Mouse (Mus musculus) heart, embryonic 11.5 days (tissue): Measurements from ENCODE around the gene Kat2a. TPM values are rescaled to one million over a fixed set of nuclear protein-coding genes. Genes with fewer than 3 reads are reported as not detected.

ENCODE experiments used
- ATAC-seq: fragments of 200-750 bp; cut with Nextera tagmentation; replicated peaks from 2 replicates; pipeline ENCODE4 v1.8.0; 2017; ENCODE audit warnings: moderate library complexity; ENCODE audit not compliant: insufficient number of reproducible peaks, low FRiP score, low TSS enrichment
- H3K27ac ChIP-seq: fragments of 300-500 bp; sonication (generic); 2 replicates; pipeline ENCODE4 v1.5.1; 2014; ENCODE audit warnings: mild to moderate bottlenecking, low read depth, low read length
- H3K27me3 ChIP-seq: fragments of 300-500 bp; sonication (generic); 2 replicates; pipeline ENCODE4 v1.6.1; 2014; ENCODE audit warnings: mild to moderate bottlenecking, low read length, mixed read lengths; ENCODE audit not compliant: control insufficient read depth, insufficient read depth
- H3K36me3 ChIP-seq: fragments of 300-500 bp; sonication (generic); 2 replicates; pipeline ENCODE4 v1.6.1; 2014; ENCODE audit warnings: mild to moderate bottlenecking, low read length, moderate library complexity, mixed read lengths; ENCODE audit not compliant: control insufficient read depth, insufficient read depth
- H3K4me1 ChIP-seq: fragments of 300-500 bp; sonication (generic); 2 replicates; pipeline ENCODE4 v1.6.1; 2014; ENCODE audit warnings: low read length; ENCODE audit not compliant: control insufficient read depth, insufficient read depth
- H3K4me2 ChIP-seq: fragments of 300-500 bp; sonication (generic); 2 replicates; pipeline ENCODE4 v1.6.1; 2014; ENCODE audit warnings: mild to moderate bottlenecking, moderate library complexity
- H3K4me3 ChIP-seq: fragments of 300-500 bp; sonication (generic); 2 replicates; pipeline ENCODE4 v1.5.1; 2014; ENCODE audit warnings: low read depth, low read length
- H3K9ac ChIP-seq: fragments of 300-500 bp; sonication (generic); 2 replicates; pipeline ENCODE4 v1.6.1; 2014; ENCODE audit warnings: mild to moderate bottlenecking, low read depth, low read length, moderate library complexity
- H3K9me3 ChIP-seq: fragments of 300-500 bp; sonication (generic); replicated peaks from 2 replicates; pipeline ENCODE4 v1.6.1; 2016; ENCODE audit warnings: low read length; ENCODE audit not compliant: control insufficient read depth
- WGBS: fragments of 180-500 bp; shearing (Covaris S2); extraction: QIAGEN DNeasy Blood & Tissue Kit; methylation state at CpG from one replicate; pipeline ENCODE4 v1.1.7; 2014; ENCODE audit not compliant: insufficient replicate concordance; 5-methylcytosine and 5-hydroxymethylcytosine counted together
- polyA plus RNA-seq: library from polyadenylated mRNA; unstranded; fragments of >200 nt; fragmentation: Nextera tagmentation; extraction: Ambion mirVana; gene quantifications from 2 replicates; pipeline ENCODE4 v1.2.1, GENCODE M21; 2014

Gene Kat2a
- polyA plus RNA-seq, 1 experiment from 2014 or later: 36.7 TPM

DNA sequence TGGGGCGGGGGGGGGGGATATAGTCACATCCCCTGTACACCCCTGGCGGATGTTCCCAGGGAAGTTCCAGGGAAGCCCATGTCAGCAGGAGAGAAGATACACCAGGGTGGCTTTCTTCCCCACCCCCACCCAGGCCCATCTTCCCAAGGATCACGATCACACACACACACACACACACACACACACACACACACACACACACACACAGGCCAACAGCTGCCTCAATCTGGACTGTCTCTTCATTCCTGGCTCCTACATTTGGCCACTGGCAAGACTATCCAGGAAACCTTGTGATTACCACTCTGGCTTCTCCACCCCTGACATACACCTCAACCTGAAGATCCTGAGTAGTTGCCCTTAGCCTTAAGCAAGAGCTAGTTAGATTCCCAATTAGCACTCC is 26.9 kb downstream of the Kat2a start:
- Histone ChIP-seq H3K4me3 (no peak overlapping the region), H3K9ac (no peak overlapping the region), H3K27me3 (peaks cover 2% of the 10 kb centered on the region; the same call in 1 of the 2 replicates), H3K4me1 (0 out of 2 replicates have a peak, but pooled peaks cover 2% of the 10 kb centered on the region), H3K9me3 (no peaks in the 10 kb centered on the region), H3K27ac (no peak overlapping the region), H3K36me3 (no peaks in the 10 kb centered on the region), H3K4me2 (no peak overlapping the region)
- ATAC-seq: no peak
- WGBS: 65% methylated on average over 2 of the region's 3 CpGs

DNA sequence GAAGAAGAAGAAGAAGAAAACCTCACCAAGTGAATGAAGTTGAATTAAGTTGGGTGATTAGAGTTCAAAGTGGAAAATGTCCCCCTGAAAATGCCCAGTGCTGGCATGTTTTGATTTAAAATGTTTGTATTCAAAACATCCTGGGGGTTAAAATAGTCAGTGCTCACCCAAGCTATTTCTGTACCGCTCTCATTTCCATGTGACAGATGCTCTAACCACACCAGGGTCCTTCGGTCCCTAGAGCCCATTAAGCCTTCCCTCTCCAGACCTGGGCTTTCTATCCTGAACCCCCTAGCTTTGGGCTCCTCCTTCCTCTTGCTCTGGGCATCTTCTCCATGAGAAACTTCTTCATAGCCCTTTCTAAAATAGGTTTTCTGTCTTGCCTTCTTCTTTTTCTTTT is 28.2 kb downstream of the Kat2a start:
- WGBS: 63% methylated on average over 2 of the region's 2 CpGs

DNA sequence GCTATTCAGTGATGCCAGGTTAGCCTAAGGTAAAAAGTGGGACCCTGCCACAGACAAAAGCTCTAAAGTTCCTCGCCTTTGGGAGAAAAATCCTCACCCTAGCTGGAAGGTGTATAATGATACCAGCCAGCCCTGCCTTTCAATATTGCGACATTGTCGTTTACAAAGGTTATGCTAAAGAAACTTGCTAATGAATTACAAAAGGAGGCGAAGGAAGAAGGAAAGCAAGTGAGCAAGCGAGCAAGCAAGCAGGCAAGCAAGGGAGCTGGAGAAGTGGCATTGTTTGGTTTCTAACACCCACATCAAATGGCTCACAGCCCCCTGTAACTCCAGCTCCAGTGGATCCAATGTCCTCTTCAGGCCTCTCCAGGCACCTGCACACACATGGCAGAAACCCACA is 29.7 kb downstream of the Kat2a start:
- no peak overlapping the region for H3K9ac ChIP-seq
- WGBS: 70% methylated on average over 5 of the region's 5 CpGs
- no peaks in the 10 kb centered on the region for H3K9me3 ChIP-seq
- no peaks in the 10 kb centered on the region for H3K27me3 ChIP-seq
- no peak overlapping the region for H3K4me3 ChIP-seq
- H3K4me2 ChIP-seq: no peak overlapping the region
- H3K4me1 ChIP-seq: 0 out of 2 replicates have a peak, but pooled peaks cover 2% of the 10 kb centered on the region
- no peak for ATAC-seq
- no peaks in the 10 kb centered on the region for H3K36me3 ChIP-seq
- no peak overlapping the region for H3K27ac ChIP-seq

More for the DNA sequence above, 28.2 kb downstream of the Kat2a start:
- Histone ChIP-seq H3K9ac (no peak overlapping the region), H3K9me3 (no peaks in the 10 kb centered on the region), H3K27me3 (no peaks in the 10 kb centered on the region), H3K4me1 (0 out of 2 replicates have a peak, but pooled peaks cover 2% of the 10 kb centered on the region), H3K36me3 (no peaks in the 10 kb centered on the region), H3K4me2 (no peak overlapping the region), H3K4me3 (no peak overlapping the region), H3K27ac (no peak overlapping the region)
- no peak for ATAC-seq

DNA sequence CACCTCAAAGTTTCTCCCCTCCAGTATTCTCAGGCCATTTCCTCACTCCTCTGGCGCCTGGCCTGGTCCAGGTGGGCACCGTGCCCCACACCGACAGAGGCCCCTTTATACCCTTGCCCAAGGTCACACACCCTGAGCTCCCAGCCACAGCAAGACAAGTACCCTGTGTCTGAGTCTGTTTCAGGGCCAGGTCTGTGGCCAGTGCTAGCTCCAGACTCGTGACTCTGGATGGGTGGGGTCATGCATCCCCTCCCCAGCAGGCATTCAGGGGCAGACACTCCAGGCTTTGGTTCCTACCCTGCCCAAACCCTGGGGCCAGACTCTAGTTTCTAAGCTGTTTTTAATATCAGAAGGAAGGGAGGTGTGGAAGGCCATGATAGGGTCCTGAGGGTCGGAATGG is 30.4 kb downstream of the Kat2a start:
- H3K9ac ChIP-seq: 0 out of 2 replicates have a peak overlapping the region, but pooled peaks have one; percentile 16
- no peak overlapping the region for H3K4me2 ChIP-seq
- H3K36me3 ChIP-seq: no peaks in the 10 kb centered on the region
- H3K4me1 ChIP-seq: 0 out of 2 replicates have a peak, but pooled peaks cover 5% of the 10 kb centered on the region
- H3K9me3 ChIP-seq: no peaks in the 10 kb centered on the region
- no peak overlapping the region for H3K27ac ChIP-seq
- no peak overlapping the region for H3K4me3 ChIP-seq
- H3K27me3 ChIP-seq: no peaks in the 10 kb centered on the region
- no peak for ATAC-seq
- 79% methylated on average over 5 of the region's 5 CpGs for WGBS

DNA sequence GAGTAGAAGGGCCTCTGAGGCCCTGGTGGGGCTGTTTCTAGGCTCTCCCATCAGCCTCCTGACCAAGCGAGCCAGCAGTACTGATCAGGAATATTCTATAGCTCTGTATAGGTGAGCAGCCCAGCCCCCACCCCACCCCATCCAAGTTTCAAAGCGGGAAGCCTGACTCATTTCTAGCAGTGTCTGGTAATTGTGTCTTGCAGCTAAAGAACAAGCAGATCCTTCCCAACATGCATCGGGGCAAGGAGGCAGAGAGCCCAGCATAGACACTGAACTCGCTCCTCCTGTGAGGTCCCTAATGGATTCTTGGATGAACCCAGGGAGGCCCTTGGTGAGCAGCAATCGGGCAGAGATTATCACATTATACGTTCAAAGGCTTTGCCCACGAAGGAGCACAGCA is 34.5 kb downstream of the Kat2a start:
- no peak overlapping the region for H3K9ac ChIP-seq
- ATAC-seq: no peak
- no peaks in the 10 kb centered on the region for H3K9me3 ChIP-seq
- 0 out of 2 replicates have a peak, but pooled peaks cover 3% of the 10 kb centered on the region for H3K4me1 ChIP-seq
- H3K4me2 ChIP-seq: no peak overlapping the region
- H3K36me3 ChIP-seq: no peaks in the 10 kb centered on the region
- 38% methylated on average over 7 of the region's 7 CpGs for WGBS
- H3K27ac ChIP-seq: no peak overlapping the region
- no peak overlapping the region for H3K4me3 ChIP-seq
- H3K27me3 ChIP-seq: peaks cover 18% of the 10 kb centered on the region

DNA sequence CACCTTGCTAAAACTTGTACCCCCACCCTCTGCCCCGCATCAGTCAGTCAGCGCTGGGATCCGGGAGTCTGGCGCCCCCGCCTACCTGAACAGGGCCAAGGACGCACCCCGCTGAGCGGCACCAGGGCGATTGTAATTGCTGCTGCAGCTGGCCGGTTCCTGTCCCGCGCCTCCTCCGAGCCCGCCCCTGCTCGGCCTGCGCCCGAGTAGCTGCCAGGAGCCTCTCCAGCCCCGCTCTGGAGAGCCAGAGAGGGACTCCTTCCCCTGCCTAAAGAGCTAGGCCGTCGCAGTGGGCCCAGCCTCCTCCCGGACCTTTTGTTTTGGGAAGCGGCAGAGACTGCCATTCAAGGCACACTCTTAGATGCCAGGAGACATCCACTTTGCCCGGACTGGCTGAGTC is 39.1 kb downstream of the Kat2a start:
- Histone ChIP-seq H3K27me3 (peaks cover 25% of the 10 kb centered on the region), H3K36me3 (no peaks in the 10 kb centered on the region), H3K4me2 (peak overlapping the region; percentile 36), H3K4me3 (peak overlapping the region; percentile 20), H3K4me1 (0 out of 2 replicates have a peak, but pooled peaks cover 3% of the 10 kb centered on the region), H3K9me3 (no peaks in the 10 kb centered on the region), H3K9ac (no peak overlapping the region), H3K27ac (no peak overlapping the region)
- WGBS: 2% methylated on average over 22 of the region's 23 CpGs
- ATAC-seq: 0 out of 2 replicates have a peak, but pooled peaks have one; percentile 10

DNA sequence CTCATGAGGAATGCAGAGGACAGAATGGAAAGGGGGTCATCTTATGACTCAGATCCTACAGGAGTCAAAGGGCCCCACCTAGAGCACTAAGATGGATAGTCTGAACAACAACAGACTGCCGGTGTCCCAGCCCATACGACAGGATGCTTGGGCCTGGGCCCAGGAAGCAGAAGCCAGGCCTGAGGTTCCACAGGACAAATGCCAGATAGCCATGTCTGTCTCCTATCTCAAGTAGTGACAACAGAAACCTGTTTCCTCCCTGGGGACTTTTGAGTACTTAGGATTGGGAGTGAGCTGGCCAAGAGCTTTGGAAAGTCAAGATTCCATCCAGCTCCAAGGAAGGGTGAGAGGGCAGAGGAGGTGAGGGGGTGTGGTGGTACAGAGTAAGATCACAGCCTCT is 40.3 kb downstream of the Kat2a start:
- ATAC-seq: no peak
- Histone ChIP-seq H3K4me3 (no peak overlapping the region), H3K4me1 (no peaks in the 10 kb centered on the region), H3K27ac (no peak overlapping the region), H3K9ac (no peak overlapping the region), H3K9me3 (no peaks in the 10 kb centered on the region), H3K4me2 (no peak overlapping the region), H3K36me3 (no peaks in the 10 kb centered on the region), H3K27me3 (peaks cover 25% of the 10 kb centered on the region)
- WGBS: 28% methylated on average over 2 of the region's 2 CpGs

DNA sequence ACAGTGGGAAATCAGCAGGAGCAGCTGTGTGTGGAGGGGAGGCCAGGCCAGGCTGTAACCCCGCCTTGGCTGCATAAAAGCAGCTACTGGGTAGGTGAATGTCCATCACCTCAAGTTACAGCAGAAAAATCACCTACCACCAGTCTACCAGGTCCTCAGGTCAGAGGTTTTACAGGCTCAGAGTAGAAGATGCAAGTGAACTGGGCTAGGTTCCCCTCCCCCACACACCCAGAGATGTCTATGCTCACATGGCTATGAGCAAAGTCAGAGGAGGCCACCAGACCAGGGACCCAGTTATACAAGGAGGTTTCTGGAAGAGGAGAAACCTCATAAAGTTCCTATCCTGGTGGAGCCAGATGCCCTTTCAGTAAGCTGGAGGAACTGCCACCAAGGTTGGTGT is 41.2 kb downstream of the Kat2a start:
- Histone ChIP-seq H3K27ac (no peak overlapping the region), H3K4me3 (no peak overlapping the region), H3K4me2 (no peak overlapping the region), H3K27me3 (peaks cover 25% of the 10 kb centered on the region), H3K36me3 (no peaks in the 10 kb centered on the region), H3K9me3 (no peaks in the 10 kb centered on the region), H3K4me1 (no peaks in the 10 kb centered on the region), H3K9ac (no peak overlapping the region)
- WGBS: 55% methylated on average over 1 of the region's 1 CpGs
- ATAC-seq: no peak

DNA sequence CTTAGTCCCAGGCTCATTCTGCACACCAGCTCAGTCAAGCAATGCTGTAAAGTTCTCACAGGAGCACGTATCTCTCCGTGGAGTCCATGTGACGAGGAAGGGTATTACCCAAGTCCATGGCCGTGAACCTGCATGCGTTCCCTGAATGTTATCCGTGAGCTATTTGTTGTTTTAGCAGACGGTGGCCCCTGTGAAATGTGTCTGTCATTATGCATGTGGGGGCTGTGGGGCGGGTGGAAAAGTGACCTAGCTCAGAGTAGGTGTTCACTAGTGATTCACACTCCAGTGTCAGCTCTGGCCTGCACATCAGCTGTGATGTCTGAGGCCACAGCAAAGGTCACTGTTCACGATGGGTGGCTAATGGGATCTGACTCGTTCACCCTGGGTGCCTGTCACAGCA is 52.5 kb downstream of the Kat2a start:
- 0 out of 2 replicates have a peak, but pooled peaks have one; percentile 2 for ATAC-seq
- no peak overlapping the region for H3K9ac ChIP-seq
- no peaks in the 10 kb centered on the region; the same call in 1 of the 2 replicates for H3K27me3 ChIP-seq
- H3K27ac ChIP-seq: no peak overlapping the region
- peaks cover 10% of the 10 kb centered on the region for H3K4me1 ChIP-seq
- H3K4me2 ChIP-seq: no peak overlapping the region
- 63% methylated on average over 10 of the region's 10 CpGs for WGBS
- H3K36me3 ChIP-seq: no peaks in the 10 kb centered on the region
- H3K4me3 ChIP-seq: no peak overlapping the region
- no peaks in the 10 kb centered on the region for H3K9me3 ChIP-seq
